Mouse (Mus musculus) myocyte (in vitro differentiated cells): ENCODE measurements around the gene Rell1. TPM values are rescaled to one million over a fixed set of nuclear protein-coding genes. Genes with fewer than 3 reads are reported as not detected.

Source experiments
- H3K27me3 ChIP-seq: one replicate; pipeline ENCODE4 v1.6.1; 2011; ENCODE audit not compliant: control insufficient read depth, insufficient read depth, insufficient read length
- H3K36me3 ChIP-seq: one replicate; pipeline ENCODE4 v1.6.1; 2011; ENCODE audit not compliant: control insufficient read depth, insufficient read depth
- H3K4me2 ChIP-seq: one replicate; pipeline ENCODE4 v1.6.1; 2011; ENCODE audit warnings: low read depth, control low read depth
- H3K4me3 ChIP-seq: one replicate; pipeline ENCODE4 v1.5.1; 2011; ENCODE audit warnings: mild to moderate bottlenecking, control low read depth, moderate library complexity
- H3K79me2 ChIP-seq: one replicate; pipeline ENCODE4 v1.6.1; 2011; ENCODE audit not compliant: control insufficient read depth, insufficient read depth
- H3ac ChIP-seq: one replicate; pipeline ENCODE4 v1.6.1; 2011; ENCODE audit not compliant: control insufficient read depth, insufficient read length
- CEBPB ChIP-seq: IDR thresholded peaks from 2 replicates; pipeline ENCODE4 v1.6.1; 2011; ENCODE audit warnings: mild to moderate bottlenecking, moderate library complexity; ENCODE audit not compliant: poor library complexity, insufficient read depth, severe bottlenecking
- E2F4 ChIP-seq: IDR thresholded peaks from one replicate; pipeline ENCODE4 v1.6.1; 2011; ENCODE audit warnings: mild to moderate bottlenecking, control low read depth, moderate library complexity; ENCODE audit not compliant: insufficient read depth
- MAX ChIP-seq: IDR thresholded peaks from one replicate; pipeline ENCODE4 v1.6.1; 2011; ENCODE audit warnings: low read depth, mild to moderate bottlenecking, control low read depth
- MYOD1 ChIP-seq, 3 experiments: IDR thresholded peaks; one replicate each; pipeline ENCODE4 v1.6.1; 2011; ENCODE audit warnings: control low read depth in 2 of 3, low read depth in 2 of 3, mild to moderate bottlenecking in 2 of 3, moderate library complexity in 1 of 3; ENCODE audit not compliant: insufficient read length in 2 of 3, control insufficient read depth in 1 of 3
- MYOG ChIP-seq, 3 experiments: IDR thresholded peaks; one replicate each; pipeline ENCODE4 v1.6.1; 2011; ENCODE audit warnings: control low read depth in 2 of 3, low read depth in 2 of 3, mild to moderate bottlenecking in 2 of 3; ENCODE audit not compliant: insufficient read length in 2 of 3, control insufficient read depth in 1 of 3, insufficient read depth in 1 of 3
- POLR2A ChIP-seq: IDR thresholded peaks from one replicate; pipeline ENCODE4 v1.6.1; 2011; ENCODE audit warnings: low read depth, mild to moderate bottlenecking, control low read depth, moderate library complexity; ENCODE audit not compliant: insufficient read length
- POLR2AphosphoS2 ChIP-seq: IDR thresholded peaks from one replicate; pipeline ENCODE4 v1.6.1; 2011; ENCODE audit warnings: low read depth, control low read depth; ENCODE audit not compliant: insufficient read length
- REST ChIP-seq: IDR thresholded peaks from one replicate; pipeline ENCODE4 v1.6.1; 2011; ENCODE audit warnings: mild to moderate bottlenecking, control low read depth, moderate library complexity; ENCODE audit not compliant: insufficient read depth, insufficient read length
- SRF ChIP-seq: IDR thresholded peaks from one replicate; pipeline ENCODE4 v1.6.1; 2011; ENCODE audit warnings: low read depth; ENCODE audit not compliant: control insufficient read depth, insufficient read length
- TCF12 ChIP-seq: IDR thresholded peaks from one replicate; pipeline ENCODE4 v1.6.1; 2011; ENCODE audit warnings: mild to moderate bottlenecking, control low read depth; ENCODE audit not compliant: poor library complexity, insufficient read depth, severe bottlenecking
- TCF3 ChIP-seq: IDR thresholded peaks from one replicate; pipeline ENCODE4 v1.6.1; 2011; ENCODE audit warnings: low read depth, control low read depth; ENCODE audit not compliant: insufficient read length
- USF1 ChIP-seq: IDR thresholded peaks from one replicate; pipeline ENCODE4 v1.6.1; 2011; ENCODE audit warnings: low read depth, mild to moderate bottlenecking, control low read depth, moderate library complexity
- polyA plus RNA-seq: library from polyadenylated mRNA; unstranded; fragments of >200 nt; fragmentation: generic; extraction: Trizol; gene quantifications from one replicate; pipeline ENCODE4 v1.2.1, GENCODE M21; 2012; ENCODE audit warnings: missing spikeins

Rell1 gene
- polyA plus RNA-seq, 1 experiment = 25.9 TPM

- no peak overlapping the region for H3K4me2 ChIP-seq
- H3ac ChIP-seq = no peak overlapping the region
- TF ChIP-seq USF1 = no peak
- no peak for TF ChIP-seq SRF
- TF ChIP-seq E2F4 = no peak
- TF ChIP-seq TCF12 = no peak
- TF ChIP-seq MYOG (IDR thresholded peaks at IDR 0.05; ENCODE audit: control insufficient read depth in 1 of 3, insufficient read depth in 1 of 3, insufficient read length in 2 of 3, low read depth in 2 of 3) = no peak
- no peak for TF ChIP-seq POLR2A
- no peak for TF ChIP-seq REST
- no peak for TF ChIP-seq CEBPB
- TF ChIP-seq TCF3 = no peak
- no peak for TF ChIP-seq POLR2AphosphoS2
- TF ChIP-seq MAX = no peak
- no peak for TF ChIP-seq MYOD1 (IDR thresholded peaks at IDR 0.05; ENCODE audit: control insufficient read depth in 1 of 3, insufficient read length in 2 of 3, low read depth in 2 of 3)
- H3K4me3 ChIP-seq = no peak overlapping the region
- H3K36me3 ChIP-seq = no peaks in the 10 kb centered on the region
- H3K79me2 ChIP-seq = no peaks in the 10 kb centered on the region
- H3K27me3 ChIP-seq = no peaks in the 10 kb centered on the region
These were observed 109.8 kb downstream of the Rell1 start for GRCm38 (mm10) chr5:63858901-63859300.

Other genes with a start within 250 kb of the Rell1 start
- gene 0610040J01Rik, start 156.5 kb downstream of the Rell1 start, polyA plus RNA-seq = not detected
- 13.0 TPM for gene Pgm2, start 124.1 kb upstream of the Rell1 start, polyA plus RNA-seq
- 41.8 TPM for gene Tbc1d1, start 187.4 kb upstream of the Rell1 start, polyA plus RNA-seq